Mouse (Mus musculus) MEL (cell line): ENCODE results near the gene Aco2. TPM values are rescaled to one million over a fixed set of nuclear protein-coding genes. Genes with fewer than 3 reads are reported as not detected.

Experiments
- DNase-seq: peaks from one replicate; pipeline ENCODE4 v3.0.0; 2011; ENCODE audit warnings: low read depth, low spot score
- H3K27ac ChIP-seq: 2 replicates; pipeline ENCODE4 v1.5.1; 2012; ENCODE audit warnings: low read depth, mild to moderate bottlenecking, control low read depth, low read length, moderate library complexity; ENCODE audit not compliant: control insufficient read depth
- H3K27me3 ChIP-seq, 2 experiments: fragments of 150-350 bp in 1 of 2; sonication (generic) in 1 of 2; 2 replicates each; pipeline ENCODE4 v1.6.1; 2012; ENCODE audit warnings: low read length in 2 of 2, mild to moderate bottlenecking in 2 of 2, improper control_type of control experiment in 1 of 2, moderate library complexity in 1 of 2; ENCODE audit not compliant: insufficient read depth in 2 of 2, control insufficient read depth in 1 of 2
- H3K36me3 ChIP-seq, 2 experiments: 2 replicates each; pipeline ENCODE4 v1.6.1; 2012 to 2014; ENCODE audit warnings: low read length in 2 of 2, improper control_type of control experiment in 1 of 2, inconsistent platforms in 1 of 2, mild to moderate bottlenecking in 1 of 2; ENCODE audit not compliant: insufficient read depth in 2 of 2, control insufficient read depth in 1 of 2
- H3K4me1 ChIP-seq, 2 experiments: fragments of 150-350 bp in 1 of 2; sonication (generic) in 1 of 2; 2 replicates each; pipeline ENCODE4 v1.6.1; 2012; ENCODE audit warnings: low read length in 2 of 2, improper control_type of control experiment in 1 of 2, mild to moderate bottlenecking in 1 of 2; ENCODE audit not compliant: insufficient read depth in 2 of 2, control insufficient read depth in 1 of 2
- H3K4me3 ChIP-seq, 2 experiments: fragments of 150-350 bp in 1 of 2; sonication (generic) in 1 of 2; 2 replicates each; pipeline ENCODE4 v1.5.1; 2012; ENCODE audit warnings: low read depth in 2 of 2, low read length in 2 of 2, mild to moderate bottlenecking in 2 of 2, moderate library complexity in 2 of 2, control low read depth in 1 of 2, improper control_type of control experiment in 1 of 2; ENCODE audit not compliant: control insufficient read depth in 1 of 2, insufficient read depth in 1 of 2
- H3K79me2 ChIP-seq: 2 replicates; pipeline ENCODE4 v1.6.1; 2012; ENCODE audit warnings: mild to moderate bottlenecking, low read length, moderate library complexity; ENCODE audit not compliant: control insufficient read depth, poor library complexity, insufficient read depth
- H3K9ac ChIP-seq: 2 replicates; pipeline ENCODE4 v1.6.1; 2012; ENCODE audit warnings: low read depth, mild to moderate bottlenecking, control low read depth, low read length, moderate library complexity; ENCODE audit not compliant: control insufficient read depth, poor library complexity, severe bottlenecking
- H3K9me3 ChIP-seq: fragments of 150-350 bp; sonication (generic); replicated peaks from 2 replicates; pipeline ENCODE4 v1.6.1; 2012; ENCODE audit warnings: mild to moderate bottlenecking, low read length, improper control_type of control experiment, moderate library complexity; ENCODE audit not compliant: insufficient read depth
- BHLHE40 ChIP-seq: IDR thresholded peaks from 2 replicates; pipeline ENCODE4 v1.6.1; 2012; ENCODE audit warnings: low read depth, mild to moderate bottlenecking, inconsistent platforms, low read length, improper control_type of control experiment, borderline replicate concordance
- CHD2 ChIP-seq: IDR thresholded peaks from 2 replicates; pipeline ENCODE4 v1.6.1; 2011; ENCODE audit warnings: low read length, improper control_type of control experiment
- CTCF ChIP-seq, 3 experiments: IDR thresholded peaks in 2 of 3; conservative IDR thresholded peaks in 1 of 3; 2 replicates each; pipeline ENCODE4 v1.5.1; 2011 to 2012; ENCODE audit warnings: low read length in 3 of 3, low read depth in 2 of 3, mild to moderate bottlenecking in 2 of 3, improper control_type of control experiment in 1 of 3, inconsistent platforms in 1 of 3, mixed read lengths in 1 of 3, moderate library complexity in 1 of 3; ENCODE audit not compliant: control insufficient read depth in 1 of 3, insufficient read depth in 1 of 3, poor library complexity in 1 of 3, severe bottlenecking in 1 of 3
- E2F4 ChIP-seq: IDR thresholded peaks from 2 replicates; pipeline ENCODE4 v1.6.1; 2011; ENCODE audit warnings: low read depth, low read length, improper control_type of control experiment, borderline replicate concordance
- ELF1 ChIP-seq: IDR thresholded peaks from 2 replicates; pipeline ENCODE4 v1.6.1; 2014; ENCODE audit warnings: low read depth, mild to moderate bottlenecking, inconsistent platforms, low read length, improper control_type of control experiment, moderate library complexity
- EP300 ChIP-seq, 2 experiments: IDR thresholded peaks; 2 replicates each; pipeline ENCODE4 v1.6.1; 2011; ENCODE audit warnings: improper control_type of control experiment in 2 of 2, low read length in 2 of 2, low read depth in 1 of 2, mild to moderate bottlenecking in 1 of 2
- ETS1 ChIP-seq: IDR thresholded peaks from 2 replicates; pipeline ENCODE4 v1.6.1; 2012; ENCODE audit warnings: low read depth, mild to moderate bottlenecking, inconsistent platforms, low read length, improper control_type of control experiment, moderate library complexity
- GABPA ChIP-seq: IDR thresholded peaks from 2 replicates; pipeline ENCODE4 v1.6.1; 2012; ENCODE audit warnings: low read depth, mild to moderate bottlenecking, inconsistent platforms, low read length, improper control_type of control experiment, moderate library complexity
- JUND ChIP-seq: IDR thresholded peaks from 2 replicates; pipeline ENCODE4 v1.6.1; 2011; ENCODE audit warnings: low read depth, mild to moderate bottlenecking, improper control_type of control experiment, low read length
- MAFK ChIP-seq: IDR thresholded peaks from 2 replicates; pipeline ENCODE4 v1.6.1; 2011; ENCODE audit warnings: low read depth, mild to moderate bottlenecking, low read length, improper control_type of control experiment, borderline replicate concordance
- MYC ChIP-seq: IDR thresholded peaks from 2 replicates; pipeline ENCODE4 v1.6.1; 2011; ENCODE audit warnings: low read depth, mild to moderate bottlenecking, low read length, improper control_type of control experiment, moderate library complexity
- NELFE ChIP-seq: IDR thresholded peaks from 2 replicates; pipeline ENCODE4 v1.6.1; 2011; ENCODE audit warnings: low read depth, low read length, improper control_type of control experiment
- NRF1 ChIP-seq: IDR thresholded peaks from 2 replicates; pipeline ENCODE4 v1.6.1; 2014; ENCODE audit warnings: low read depth, mild to moderate bottlenecking, inconsistent platforms, low read length, improper control_type of control experiment, moderate library complexity; ENCODE audit not compliant: poor library complexity, insufficient read depth, severe bottlenecking
- POLR2A ChIP-seq, 2 experiments: IDR thresholded peaks; 2 replicates each; pipeline ENCODE4 v1.6.1; 2011 to 2012; ENCODE audit warnings: low read length in 2 of 2, mild to moderate bottlenecking in 2 of 2, control low read depth in 1 of 2, improper control_type of control experiment in 1 of 2, low read depth in 1 of 2, moderate library complexity in 1 of 2; ENCODE audit not compliant: control insufficient read depth in 1 of 2, insufficient read depth in 1 of 2, poor library complexity in 1 of 2
- POLR2AphosphoS2 ChIP-seq: IDR thresholded peaks from 2 replicates; pipeline ENCODE4 v1.6.1; 2011; ENCODE audit warnings: low read length, improper control_type of control experiment
- POLR2AphosphoS5 ChIP-seq: IDR thresholded peaks from 2 replicates; pipeline ENCODE4 v1.6.1; 2012; ENCODE audit warnings: low read depth, borderline replicate concordance, mild to moderate bottlenecking, inconsistent platforms, low read length, moderate library complexity, mixed read lengths
- RAD21 ChIP-seq: IDR thresholded peaks from 2 replicates; pipeline ENCODE4 v1.6.1; 2011; ENCODE audit warnings: mild to moderate bottlenecking, low read depth, low read length, improper control_type of control experiment
- RCOR1 ChIP-seq: IDR thresholded peaks from 2 replicates; pipeline ENCODE4 v1.6.1; 2012; ENCODE audit warnings: low read depth, mild to moderate bottlenecking, inconsistent platforms, low read length, improper control_type of control experiment
- SIN3A ChIP-seq: IDR thresholded peaks from 2 replicates; pipeline ENCODE4 v1.6.1; 2012; ENCODE audit warnings: low read length, improper control_type of control experiment, inconsistent platforms
- TAL1 ChIP-seq: IDR thresholded peaks from 2 replicates; pipeline ENCODE4 v1.6.1; 2012; ENCODE audit warnings: mild to moderate bottlenecking, inconsistent platforms, low read length, moderate library complexity, mixed read lengths
- TBP ChIP-seq: IDR thresholded peaks from 2 replicates; pipeline ENCODE4 v1.8.0; 2011; ENCODE audit warnings: low read depth, low read length, improper control_type of control experiment
- UBTF ChIP-seq: IDR thresholded peaks from 2 replicates; pipeline ENCODE4 v1.6.1; 2012; ENCODE audit warnings: low read depth, mild to moderate bottlenecking, inconsistent platforms, low read length, improper control_type of control experiment, moderate library complexity, borderline replicate concordance; ENCODE audit not compliant: insufficient read depth
- USF1 ChIP-seq: IDR thresholded peaks from 2 replicates; pipeline ENCODE4 v1.6.1; 2014; ENCODE audit warnings: low read depth, mild to moderate bottlenecking, inconsistent platforms, low read length, improper control_type of control experiment, moderate library complexity
- USF2 ChIP-seq, 2 experiments: IDR thresholded peaks; 2 replicates each; pipeline ENCODE4 v1.6.1; 2011 to 2012; ENCODE audit warnings: improper control_type of control experiment in 2 of 2, low read length in 2 of 2, borderline replicate concordance in 1 of 2, inconsistent platforms in 1 of 2, low read depth in 1 of 2, mild to moderate bottlenecking in 1 of 2; ENCODE audit not compliant: insufficient read depth in 1 of 2
- ZC3H11A ChIP-seq: IDR thresholded peaks from 2 replicates; pipeline ENCODE4 v1.6.1; 2012; ENCODE audit warnings: low read depth, mild to moderate bottlenecking, inconsistent platforms, low read length, improper control_type of control experiment
- ZMIZ1 ChIP-seq: IDR thresholded peaks from 2 replicates; pipeline ENCODE4 v1.6.1; 2012; ENCODE audit warnings: low read depth, mild to moderate bottlenecking, inconsistent platforms, low read length, improper control_type of control experiment, moderate library complexity
- polyA plus RNA-seq, 2 experiments: library from polyadenylated mRNA; stranded (reverse) in 1 of 2; unstranded in 1 of 2; fragments of >175 nt in 1 of 2; fragments of >200 nt in 1 of 2; gene quantifications; 2 replicates each; pipeline versions ENCODE4 v1.2.1 to v1.2.4; 2012; ENCODE audit warnings: low replicate concordance in 2 of 2, low read depth in 1 of 2; ENCODE audit not compliant: insufficient read length in 2 of 2, insufficient read depth in 1 of 2, missing spikeins in 1 of 2
- total RNA-seq: library from RNA; depleted of rRNA; stranded (reverse); fragments of 300-350 nt; gene quantifications from 2 replicates; pipeline ENCODE4 v1.2.3, GENCODE M21; 2012

Aco2 gene
- total and polyA plus RNA-seq, 3 experiments, result 248 to 1,242 (median 447) TPM

GRCm38 (mm10) chr15:81848301-81848700, 23.8 kb upstream of the Aco2 start (continued):
- TF ChIP-seq POLR2AphosphoS2 (no peak), EP300 (IDR thresholded peaks at IDR 0.05; ENCODE audit: low read depth in 1 of 2, low read length in 2 of 2) (no peak), RAD21 (peak; percentile 17), UBTF (no peak), MAFK (no peak), E2F4 (no peak), JUND (no peak), CHD2 (no peak), CTCF (IDR thresholded peaks at IDR 0.05 in 2 of 3, conservative IDR thresholded peaks at IDR 0.05 in 1 of 3; ENCODE audit: control insufficient read depth in 1 of 3, insufficient read depth in 1 of 3, low read depth in 2 of 3, low read length in 3 of 3, poor library complexity in 1 of 3, severe bottlenecking in 1 of 3) (peak; percentile 71 to 77 (median 76)), TBP (no peak), POLR2A (IDR thresholded peaks at IDR 0.05; ENCODE audit: control insufficient read depth in 1 of 2, insufficient read depth in 1 of 2, low read depth in 1 of 2, low read length in 2 of 2, poor library complexity in 1 of 2) (no peak), USF2 (IDR thresholded peaks at IDR 0.05; ENCODE audit: borderline replicate concordance in 1 of 2, insufficient read depth in 1 of 2, low read depth in 1 of 2, low read length in 2 of 2) (no peak)

GRCm38 (mm10) chr15:81849104-81849503, 23.0 kb upstream of the Aco2 start:
- H3K4me1 ChIP-seq, result no peaks in the 10 kb centered on the region
- TF ChIP-seq NRF1 (no peak), SIN3A (no peak), GABPA (no peak), E2F4 (no peak), POLR2AphosphoS5 (no peak), JUND (no peak), ETS1 (no peak), BHLHE40 (no peak), ZC3H11A (no peak), CHD2 (no peak), RCOR1 (no peak), NELFE (no peak), ZMIZ1 (no peak), ELF1 (no peak), TAL1 (no peak), MYC (no peak), USF1 (no peak), EP300 (IDR thresholded peaks at IDR 0.05; ENCODE audit: low read depth in 1 of 2, low read length in 2 of 2) (no peak)
- TF ChIP-seq, all 39 proteins: peak for 0
- Histone ChIP-seq H3K27ac (no peak overlapping the region), H3K36me3 (peaks cover 0 to 7% of the 10 kb centered on the region in 2 experiments; a peak in 2 of 4 replicates), H3K4me3 (no peak overlapping the region), H3K9me3 (no peaks in the 10 kb centered on the region), H3K9ac (no peak overlapping the region), H3K79me2 (peaks cover 20% of the 10 kb centered on the region), H3K27me3 (no peaks in the 10 kb centered on the region)
- DNase-seq, result no peak
